Mouse (Mus musculus) cerebellum, adult 9-10 months (tissue): ENCODE measurements around the gene Hist2h3c2.
A peak's percentile ranks its signal among the peaks of the same experiment; 100 is the strongest.
"Not testable (repeated sequence)": the region's sequence is repeated elsewhere in the genome, so short reads cannot be mapped to it uniquely, and the experiment has no call there.

Experiments used
- DNase-seq: peaks from one replicate; pipeline ENCODE4 v3.0.0; 2022

Hist2h3c2 gene

GRCm38 (mm10) chr3:96260220-96260619 is 21.3 kb upstream of the Hist2h3c2 start:
- DNase-seq: peak; percentile 47

GRCm38 (mm10) chr3:96257190-96257589 is 18.3 kb upstream of the Hist2h3c2 start:
- DNase-seq: no peak

- DNase-seq: no peak
These were observed 17.1 kb upstream of the Hist2h3c2 start for GRCm38 (mm10) chr3:96255926-96256593.

- DNase-seq: no peak
These were observed 15.9 kb upstream of the Hist2h3c2 start for GRCm38 (mm10) chr3:96254683-96255355.

GRCm38 (mm10) chr3:96251787-96252186 is 12.9 kb upstream of the Hist2h3c2 start:
- no peak for DNase-seq

GRCm38 (mm10) chr3:96250890-96251289 is 12.0 kb upstream of the Hist2h3c2 start:
- DNase-seq: no peak

GRCm38 (mm10) chr3:96249034-96249345 is 10.1 kb upstream of the Hist2h3c2 start:
- DNase-seq: no peak

- DNase-seq: no peak
These were observed 9.5 kb upstream of the Hist2h3c2 start for GRCm38 (mm10) chr3:96248141-96249033.

- peak; percentile 59 for DNase-seq
These were observed 8.6 kb upstream of the Hist2h3c2 start for GRCm38 (mm10) chr3:96247356-96248140.

- DNase-seq: not testable (repeated sequence)
These were observed 7.5 kb upstream of the Hist2h3c2 start, which contains the start of gene Hist2h3c1 for GRCm38 (mm10) chr3:96246427-96246856. Gene Hist2h3c1 (plus strand): TSS chr3:96246685.

GRCm38 (mm10) chr3:96246018-96246417 is 7.1 kb upstream of the Hist2h3c2 start:
- DNase-seq: not testable (repeated sequence)

GRCm38 (mm10) chr3:96245003-96245886 is 6.3 kb upstream of the Hist2h3c2 start, which contains the start of gene Hist2h2aa1:
Gene Hist2h2aa1 (plus strand): TSS chr3:96245497.
- peak; percentile 92 for DNase-seq

GRCm38 (mm10) chr3:96243921-96244572 is 5.1 kb upstream of the Hist2h3c2 start:
- no peak for DNase-seq

- no peak for DNase-seq
These were observed 1.9 kb upstream of the Hist2h3c2 start for GRCm38 (mm10) chr3:96240799-96241197.

- peak; percentile 96 for DNase-seq
These were observed 1.2 kb upstream of the Hist2h3c2 start, which contains the start of gene Hist2h2aa2 for GRCm38 (mm10) chr3:96239949-96240798. Gene Hist2h2aa2 (minus strand): TSS chr3:96240276.

- no peak for DNase-seq
These were observed 919 bp downstream of the Hist2h3c2 start for GRCm38 (mm10) chr3:96237904-96238511.

GRCm38 (mm10) chr3:96237335-96237903 is 1.5 kb downstream of the Hist2h3c2 start:
- DNase-seq: no peak

GRCm38 (mm10) chr3:96236834-96237334 is 2.0 kb downstream of the Hist2h3c2 start:
- DNase-seq: no peak

GRCm38 (mm10) chr3:96235836-96236235 is 3.1 kb downstream of the Hist2h3c2 start:
- no peak for DNase-seq
